9 mouse cellular contexts compared by ENCODE assay signal in the genomic region with DNA sequence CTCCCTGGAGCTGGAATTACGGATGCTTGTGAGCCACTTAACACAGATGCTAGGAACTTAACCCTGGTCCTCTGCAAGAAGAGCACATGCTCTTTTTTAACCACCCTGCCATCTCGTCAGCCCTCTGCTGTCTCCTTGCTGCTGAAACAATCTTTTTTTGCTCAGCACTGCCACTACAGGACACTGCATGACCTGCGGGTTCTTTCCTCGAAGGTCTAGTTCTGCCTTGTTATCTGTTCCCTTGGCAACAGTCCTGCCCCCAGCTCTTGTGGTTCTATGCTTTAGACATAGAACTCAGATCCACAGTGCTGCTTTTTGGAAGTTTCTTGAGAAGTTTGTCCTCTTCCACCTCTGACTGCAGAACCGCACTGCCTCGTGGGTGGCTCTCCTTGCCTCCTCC.
DNase-seq lines count a peak whose midpoint lies in the region; TF ChIP-seq lines count a peak whose summit lies in the region.
"Had no signal": no experiment of that assay in that cellular context is flagged by ENCODE, and none has a peak within 500 bp of the region (broad histone marks: within the 10 kb centered on the region; RNA-seq: fewer than 3 reads in every experiment).

No protein-coding gene starts in this region.

- TF ChIP-seq POLR2A in testis, adult 2 months (IDR thresholded peaks at IDR 0.05; ENCODE audit: control insufficient read depth, low read depth, low read length) = no peak

- intact Hi-C loops in heart, postnatal 14 days (cut with DNase I) = no loop called here

- H3K27me3 ChIP-seq in heart, embryonic 10.5 days (ENCODE audit: insufficient read depth, poor library complexity, severe bottlenecking) = no peaks in the 10 kb centered on the region
- H3K27me3 ChIP-seq in testis, adult 2 months (ENCODE audit: control insufficient read depth, insufficient read depth, low read length) = no peaks in the 10 kb centered on the region
- H3K27me3 ChIP-seq: lung, embryonic 15.5 days had no signal

- peaks cover 37% of the 10 kb centered on the region for H3K4me1 ChIP-seq in heart, embryonic 10.5 days
- peaks cover 2% of the 10 kb centered on the region; the same call in 1 of the 2 replicates for H3K4me1 ChIP-seq in testis, adult 2 months (ENCODE audit: control insufficient read depth, insufficient read depth, low read length)
- H3K4me1 ChIP-seq: lung, embryonic 15.5 days had no signal

- peak; percentile 13; the same call in 1 of the 2 replicates for TF ChIP-seq CTCF in testis, adult 2 months (IDR thresholded peaks at IDR 0.05; ENCODE audit: control insufficient read depth, insufficient read depth, insufficient replicate concordance, low read depth, low read length)

- no peak overlapping the region for H3K4me3 ChIP-seq in heart, embryonic 10.5 days
- no peak overlapping the region for H3K4me3 ChIP-seq in testis, adult 2 months (ENCODE audit: control insufficient read depth, low read depth, low read length)
- H3K4me3 ChIP-seq: lung, embryonic 15.5 days had no signal

- no peaks in the 10 kb centered on the region; the same call in 1 of the 2 replicates for H3K9me3 ChIP-seq in heart, embryonic 10.5 days
- H3K9me3 ChIP-seq: lung, embryonic 15.5 days had no signal

- peak; percentile 89 for DNase-seq in heart, embryonic 10.5 days (ENCODE audit: low spot score)
- no peak for DNase-seq in heart, postnatal 14 days
- DNase-seq in testis, postnatal 14 days (ENCODE audit: low spot score) = no peak
- DNase-seq in forelimb bud, embryonic 11.5 days (ENCODE audit: low read depth, low spot score) = peak; percentile 54
- DNase-seq in retina, postnatal 1 day = peak; percentile 77
- no peak for DNase-seq in urinary bladder, adult 2 months (ENCODE audit: low spot score)
- no peak for DNase-seq in right cerebral cortex, postnatal 25 days

- WGBS in heart, embryonic 10.5 days = 34% methylated on average over 6 of the region's 6 CpGs

- 0 out of 2 replicates have a peak overlapping the region, but pooled peaks have one; percentile 6 for H3K27ac ChIP-seq in heart, embryonic 10.5 days
- no peak overlapping the region for H3K27ac ChIP-seq in testis, adult 2 months (ENCODE audit: control insufficient read depth, insufficient read depth, low read depth, low read length)
- H3K27ac ChIP-seq: lung, embryonic 15.5 days had no signal

- no peaks in the 10 kb centered on the region for H3K36me3 ChIP-seq in heart, embryonic 10.5 days
- H3K36me3 ChIP-seq in testis, adult 2 months (ENCODE audit: control insufficient read depth, insufficient read depth, low read length) = no peaks in the 10 kb centered on the region
- H3K36me3 ChIP-seq: lung, embryonic 15.5 days had no signal

Comparison
In these comparisons a context has a peak if more than half of its experiments do, and no peak if none do; other contexts are left out.
1. DNase-seq: peak in heart, embryonic 10.5 days (single experiment), forelimb bud, embryonic 11.5 days (single experiment) and retina, postnatal 1 day (single experiment); none in heart, postnatal 14 days (0 of 2), testis, postnatal 14 days (single experiment), urinary bladder, adult 2 months (single experiment) and right cerebral cortex, postnatal 25 days (single experiment).